Mouse (Mus musculus) liver, adult 2 months (tissue): ENCODE data around the gene Ube2cbp. TPM values are rescaled to one million over a fixed set of nuclear protein-coding genes. Genes with fewer than 3 reads are reported as not detected.

Source experiments
- DNase-seq: peaks from one replicate; pipeline ENCODE4 v3.0.0-alpha.2; 2011; ENCODE audit warnings: low read depth, low spot score; ENCODE audit errors: extremely low read depth
- H3K27ac ChIP-seq: fragments of 200-500 bp; replicated peaks from 2 replicates; pipeline ENCODE4 v1.5.1; 2012; ENCODE audit warnings: low read depth, mild to moderate bottlenecking, control low read depth, inconsistent platforms, low read length; ENCODE audit not compliant: insufficient read depth
- H3K27me3 ChIP-seq: fragments of 200-500 bp; 2 replicates; pipeline ENCODE4 v1.6.1; 2012; ENCODE audit warnings: mild to moderate bottlenecking, moderate library complexity, low read length, inconsistent platforms; ENCODE audit not compliant: control insufficient read depth, insufficient read depth
- H3K36me3 ChIP-seq: fragments of 200-500 bp; 2 replicates; pipeline ENCODE4 v1.6.1; 2012; ENCODE audit warnings: low read length, inconsistent platforms; ENCODE audit not compliant: control insufficient read depth, insufficient read depth
- H3K4me1 ChIP-seq: fragments of 200-500 bp; 2 replicates; pipeline ENCODE4 v1.6.1; 2011; ENCODE audit warnings: low read length; ENCODE audit not compliant: control insufficient read depth, insufficient read depth
- H3K4me3 ChIP-seq: fragments of 200-500 bp; 2 replicates; pipeline ENCODE4 v1.5.1; 2011; ENCODE audit warnings: low read depth, mild to moderate bottlenecking, control low read depth, low read length, moderate library complexity; ENCODE audit not compliant: insufficient read depth
- H3K79me2 ChIP-seq: fragments of 200-500 bp; 2 replicates; pipeline ENCODE4 v1.6.1; 2012; ENCODE audit warnings: inconsistent platforms, mild to moderate bottlenecking, low read length, moderate library complexity; ENCODE audit not compliant: control insufficient read depth, insufficient read depth
- H3K9ac ChIP-seq: fragments of 200-500 bp; 2 replicates; pipeline ENCODE4 v1.6.1; 2012; ENCODE audit warnings: low read depth, mild to moderate bottlenecking, control low read depth, inconsistent platforms, low read length
- CTCF ChIP-seq: fragments of 200-500 bp; IDR thresholded peaks from 2 replicates; pipeline ENCODE4 v1.5.1; 2011; ENCODE audit warnings: low read depth, low read length, control low read depth
- POLR2A ChIP-seq: fragments of 200-500 bp; IDR thresholded peaks from 2 replicates; pipeline ENCODE4 v1.6.1; 2011; ENCODE audit warnings: low read length, control low read depth; ENCODE audit not compliant: insufficient read depth; ENCODE audit errors: extremely low read depth
- WGBS: fragments of 180-500 bp; shearing (Covaris S2); methylation state at CpG from one replicate; pipeline ENCODE4 v1.1.7; 2018; 5-methylcytosine and 5-hydroxymethylcytosine counted together
- polyA plus RNA-seq: library from polyadenylated mRNA; depleted of rRNA; stranded (reverse); fragments of >200 nt; gene quantifications from 2 replicates; pipeline ENCODE4 v1.2.3, GENCODE M21; 2012
- total RNA-seq: library from RNA; depleted of rRNA; stranded (reverse); fragments of >200 nt; gene quantifications from 2 replicates; pipeline ENCODE4 v1.2.3, GENCODE M21; 2014

Gene Ube2cbp
- total and polyA plus RNA-seq, 2 experiments = 0.97 to 2.2 TPM

DNA sequence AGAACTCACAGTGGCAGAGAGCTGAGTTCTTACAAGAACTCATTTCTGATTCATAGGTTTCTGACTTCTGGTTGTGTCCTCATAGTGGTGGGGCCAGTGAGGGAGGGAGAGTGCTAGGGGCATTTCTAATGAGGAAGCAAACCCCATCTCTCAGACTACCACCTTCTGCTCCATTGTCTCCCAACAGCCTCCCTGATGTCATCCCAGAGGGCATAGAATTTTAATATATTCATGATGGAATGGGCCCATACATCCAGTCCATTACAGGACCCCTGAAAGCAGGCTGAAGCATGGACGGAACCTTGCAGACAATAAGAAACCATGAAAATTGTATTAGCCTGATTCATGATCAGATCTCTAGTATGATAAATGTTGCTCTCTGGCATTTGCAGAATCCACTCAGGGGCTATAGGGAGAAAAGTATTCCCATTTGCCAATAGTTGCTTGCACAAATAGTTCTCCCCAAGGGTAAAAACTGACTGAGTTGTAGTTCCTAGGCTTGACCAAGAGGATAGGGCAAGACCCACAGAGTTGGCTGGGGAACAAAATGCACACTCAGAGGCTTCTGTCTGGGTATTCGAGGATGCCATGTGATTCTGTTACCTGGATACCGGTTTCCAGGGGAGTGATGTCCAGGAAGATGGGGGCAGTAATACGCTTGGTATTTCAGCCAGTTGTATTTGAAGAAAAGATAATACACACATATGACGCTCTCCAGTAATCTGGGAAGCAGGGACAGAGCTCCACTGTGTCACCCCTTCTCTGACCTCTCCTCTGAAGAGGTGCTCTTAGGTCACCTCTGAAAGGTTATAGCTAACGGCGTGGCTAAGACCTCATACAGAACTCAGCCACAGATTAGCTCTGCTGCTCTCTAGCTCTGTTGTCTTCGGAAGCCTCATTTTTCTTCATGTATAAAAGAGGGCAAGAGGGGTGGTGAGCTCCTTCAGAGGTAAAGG lies 167.8 kb downstream of the Ube2cbp start:
- Histone ChIP-seq H3K9ac (no peak overlapping the region), H3K79me2 (no peaks in the 10 kb centered on the region), H3K27me3 (no peaks in the 10 kb centered on the region), H3K4me1 (no peaks in the 10 kb centered on the region), H3K27ac (no peak overlapping the region), H3K4me3 (no peak overlapping the region), H3K36me3 (no peaks in the 10 kb centered on the region)
- TF ChIP-seq POLR2A (no peak), CTCF (no peak)
- DNase-seq = no peak
- WGBS = 84% methylated on average over 8 of the region's 8 CpGs

DNA sequence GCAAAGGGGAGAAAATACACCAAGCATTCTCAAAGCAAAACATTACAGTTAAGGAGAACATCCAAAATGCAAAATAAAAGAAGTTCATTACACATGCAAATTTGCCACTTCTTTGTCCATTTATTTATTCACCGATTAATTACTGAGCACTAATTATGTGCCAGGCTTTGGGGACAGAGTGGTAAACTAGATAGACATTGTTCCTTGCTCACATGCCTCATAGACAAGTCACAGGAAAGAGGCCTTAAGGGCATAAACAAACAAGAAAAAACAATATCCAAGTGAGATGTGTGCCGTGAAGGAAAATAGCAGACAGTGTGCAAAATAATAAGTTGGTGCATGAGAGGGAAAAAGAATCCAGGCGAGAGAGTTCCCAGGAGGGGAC lies 177.2 kb downstream of the Ube2cbp start:
- WGBS = 75% methylated on average over 3 of the region's 3 CpGs

DNA sequence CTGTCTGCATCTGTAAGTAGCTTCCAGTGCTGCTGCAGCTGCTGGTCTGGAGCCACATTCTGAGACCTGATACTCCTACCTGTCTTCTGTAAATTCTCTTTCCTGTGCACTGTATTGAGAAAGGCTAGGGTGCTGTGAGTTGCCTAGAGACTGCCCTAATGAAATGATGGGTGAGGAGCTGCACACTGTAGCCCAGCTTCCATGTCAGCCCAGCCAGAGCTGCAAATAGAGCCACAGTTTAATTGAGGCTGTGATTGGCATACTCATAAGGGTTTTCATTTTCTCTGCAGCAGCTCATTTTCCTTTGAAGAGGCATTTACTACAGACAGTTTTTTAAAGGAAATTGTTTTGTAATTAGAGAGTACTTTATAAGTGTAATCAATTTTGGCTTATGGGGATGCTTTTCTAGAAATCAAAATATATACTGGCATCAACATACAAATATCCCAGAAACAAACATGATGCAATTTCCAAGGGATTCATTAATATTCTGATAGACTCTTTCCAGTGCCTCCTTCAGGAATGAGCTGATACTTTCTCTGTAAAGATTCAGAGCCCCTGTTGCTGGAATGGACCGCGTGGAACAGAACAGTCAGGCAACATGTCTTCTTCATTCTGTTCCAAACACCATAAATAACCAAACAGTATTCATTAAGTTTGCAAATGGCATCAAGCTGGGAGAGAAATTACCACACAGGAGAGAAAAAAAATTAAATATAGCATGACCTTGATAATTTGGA lies 177.8 kb downstream of the Ube2cbp start:
- Histone ChIP-seq H3K27ac (no peak overlapping the region), H3K79me2 (no peaks in the 10 kb centered on the region), H3K27me3 (no peaks in the 10 kb centered on the region), H3K4me1 (no peaks in the 10 kb centered on the region), H3K4me3 (no peak overlapping the region), H3K9ac (no peak overlapping the region), H3K36me3 (no peaks in the 10 kb centered on the region)
- TF ChIP-seq POLR2A = no peak
- no peak for TF ChIP-seq CTCF
- no peak for DNase-seq
- WGBS = 98% methylated on average over 2 of the region's 2 CpGs

More for the DNA sequence above, 177.2 kb downstream of the Ube2cbp start:
- no peak overlapping the region for H3K9ac ChIP-seq
- H3K4me3 ChIP-seq = no peak overlapping the region
- no peaks in the 10 kb centered on the region for H3K4me1 ChIP-seq
- H3K27ac ChIP-seq = no peak overlapping the region
- no peaks in the 10 kb centered on the region for H3K27me3 ChIP-seq
- H3K79me2 ChIP-seq = no peaks in the 10 kb centered on the region
- H3K36me3 ChIP-seq = no peaks in the 10 kb centered on the region
- no peak for TF ChIP-seq CTCF
- no peak for TF ChIP-seq POLR2A
- DNase-seq = no peak

DNA sequence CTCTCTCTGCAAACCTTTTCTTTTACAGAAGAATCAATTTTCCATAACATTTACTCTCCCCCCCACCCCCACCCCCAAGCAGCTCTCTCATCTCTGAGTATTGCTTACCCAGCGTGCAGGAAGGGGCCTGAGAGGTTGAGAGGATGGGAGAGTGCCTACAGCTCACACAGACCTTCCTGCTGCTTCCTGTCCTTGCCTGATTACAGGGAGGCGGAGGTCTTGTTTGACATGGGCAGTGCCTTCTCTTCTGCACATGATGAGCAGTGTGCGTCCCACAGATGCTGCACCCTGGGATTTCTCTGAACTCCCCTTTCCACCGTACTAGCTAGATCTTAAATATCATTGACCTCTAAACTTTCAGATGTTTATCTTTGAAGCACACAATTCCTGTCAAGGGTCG lies 182.2 kb downstream of the Ube2cbp start:
- no peak for DNase-seq
- Histone ChIP-seq H3K4me3 (no peak overlapping the region), H3K27ac (no peak overlapping the region), H3K79me2 (no peaks in the 10 kb centered on the region), H3K9ac (no peak overlapping the region), H3K4me1 (no peaks in the 10 kb centered on the region; the same call in 1 of the 2 replicates), H3K36me3 (no peaks in the 10 kb centered on the region), H3K27me3 (no peaks in the 10 kb centered on the region)
- TF ChIP-seq CTCF = no peak
- no peak for TF ChIP-seq POLR2A
- 60% methylated on average over 5 of the region's 5 CpGs for WGBS

DNA sequence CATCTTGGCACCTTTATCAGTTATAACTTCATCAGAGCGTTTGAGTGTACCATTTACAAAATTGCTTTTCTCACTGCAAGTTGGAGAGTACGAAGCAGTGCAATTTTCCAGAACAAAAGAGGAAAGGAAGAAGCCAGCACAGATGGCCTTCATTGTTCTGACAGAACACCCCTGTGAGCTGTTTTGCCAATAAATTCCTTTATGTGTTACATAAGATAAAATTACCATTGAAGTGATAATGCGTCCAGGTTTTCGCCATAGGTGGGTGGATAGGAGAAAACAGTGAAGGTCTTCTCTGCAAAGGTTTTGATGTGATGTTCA lies 183.6 kb downstream of the Ube2cbp start:
- no peak for TF ChIP-seq POLR2A
- TF ChIP-seq CTCF = no peak
- 72% methylated on average over 4 of the region's 4 CpGs for WGBS
- Histone ChIP-seq H3K27me3 (no peaks in the 10 kb centered on the region), H3K4me3 (no peak overlapping the region), H3K4me1 (no peaks in the 10 kb centered on the region; the same call in 1 of the 2 replicates), H3K79me2 (no peaks in the 10 kb centered on the region), H3K36me3 (no peaks in the 10 kb centered on the region), H3K27ac (no peak overlapping the region), H3K9ac (no peak overlapping the region)
- DNase-seq = no peak
